Mouse (Mus musculus) retina, postnatal 1 day (tissue): Measurements from ENCODE around the gene Scn8a.
A peak's percentile ranks its signal among the peaks of the same experiment; 100 is the strongest.

Experiments
- DNase-seq: peaks from one replicate; pipeline ENCODE4 v3.0.0-alpha.2; 2012

The Scn8a gene

DNA sequence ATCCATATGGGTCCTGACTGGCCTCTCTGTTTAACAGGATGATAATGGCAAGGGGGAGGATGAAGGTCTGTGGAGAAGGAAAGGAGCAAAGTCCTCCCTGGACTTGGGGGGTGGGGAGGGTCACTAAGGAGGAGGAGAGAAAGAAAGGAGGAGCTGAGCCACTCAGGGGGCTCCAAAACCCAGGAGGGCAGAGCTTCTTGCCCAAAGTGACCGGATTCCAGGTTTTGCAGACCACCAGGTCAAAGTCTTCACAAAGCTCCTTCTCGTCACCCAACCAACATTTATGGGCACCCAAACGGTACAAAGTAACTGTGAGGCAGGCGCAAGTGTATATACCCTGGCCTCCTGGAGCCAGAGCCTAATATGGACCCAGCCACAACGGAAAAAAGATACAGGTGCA is 206.0 kb downstream of the Scn8a start:
- peak; percentile 49 for DNase-seq

DNA sequence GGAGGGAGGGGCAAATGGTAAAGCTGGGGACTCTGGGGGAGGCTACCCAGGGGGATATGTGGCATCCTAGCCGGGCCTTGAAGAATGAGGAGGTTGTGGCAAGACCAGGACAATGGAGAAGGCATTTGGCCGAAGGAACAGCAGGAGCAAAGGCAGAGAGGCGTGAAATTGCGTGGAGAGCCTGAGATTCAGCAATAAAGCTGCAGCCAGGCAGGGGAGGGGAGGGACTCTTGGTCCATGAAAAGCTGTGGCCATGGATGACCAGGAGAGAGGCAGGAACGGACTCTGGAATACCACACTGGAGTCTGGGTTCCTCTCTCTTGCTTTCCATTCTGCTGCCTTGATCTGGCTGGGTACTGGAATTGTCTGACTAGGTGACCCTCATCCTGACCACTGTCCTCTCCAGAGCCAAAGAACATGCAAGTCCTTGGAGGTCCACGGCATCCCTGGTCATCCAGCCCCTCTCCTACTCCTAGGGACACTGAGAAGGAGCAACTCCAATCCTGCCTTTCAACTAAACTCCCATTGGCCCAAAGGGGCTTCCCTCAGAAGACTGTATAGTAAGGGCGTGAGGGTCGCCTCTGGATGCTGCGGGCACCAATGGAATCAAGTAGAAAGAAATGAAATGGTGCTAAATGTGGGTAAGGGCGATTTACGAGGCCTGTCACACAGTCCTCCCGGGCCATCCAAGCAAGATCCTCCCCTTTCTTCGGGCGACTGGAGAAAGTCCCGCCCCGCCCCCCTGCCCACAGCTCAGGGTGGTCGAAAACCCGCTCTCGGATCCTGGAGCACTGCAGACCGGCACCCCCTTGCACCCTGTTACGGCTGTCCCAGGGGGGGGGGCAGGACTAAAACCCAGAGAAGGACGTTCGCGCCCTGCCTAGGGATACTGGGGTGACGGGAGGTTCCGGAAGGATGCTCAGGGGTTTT is 206.7 kb downstream of the Scn8a start:
- DNase-seq = peak; percentile 84

DNA sequence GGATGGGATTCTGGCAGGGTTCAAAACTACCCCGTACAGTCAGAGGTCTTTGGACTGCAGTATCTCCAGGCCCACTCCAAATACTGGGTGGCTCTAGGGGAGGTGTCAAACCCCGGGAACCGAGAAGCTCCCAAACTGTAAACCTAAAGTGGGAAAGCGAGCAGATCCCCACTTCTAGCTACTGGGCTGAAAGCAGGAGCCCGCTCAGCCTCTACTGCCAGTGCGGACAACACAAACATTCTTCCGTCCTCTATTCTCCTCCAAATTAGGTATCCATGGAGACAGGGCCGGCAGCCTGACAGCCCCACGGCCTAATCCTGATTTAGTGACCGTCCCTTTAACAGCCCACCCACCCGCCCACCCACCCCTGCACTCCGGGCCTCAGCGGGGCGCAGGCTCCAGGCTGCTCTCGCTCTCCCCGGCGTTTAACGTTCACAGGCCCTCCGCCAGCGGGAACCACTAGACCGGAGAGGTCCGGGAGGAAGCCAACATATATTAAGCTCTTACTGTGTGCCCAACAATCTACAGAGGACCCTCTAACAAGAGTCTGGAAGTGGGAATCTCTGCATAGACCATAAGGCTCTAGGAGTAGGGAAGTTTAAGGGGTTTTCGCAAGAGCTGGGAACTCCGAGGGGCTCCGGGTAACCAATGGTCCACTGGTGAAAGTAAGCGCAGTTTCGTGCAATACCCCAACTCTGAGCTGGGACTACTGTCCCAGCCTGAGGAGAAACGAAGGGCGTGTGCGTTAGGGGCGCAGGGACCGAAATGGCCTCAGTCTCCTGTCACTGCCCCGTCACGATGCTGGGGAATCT is 207.5 kb downstream of the Scn8a start:
- DNase-seq = peak; percentile 66

DNA sequence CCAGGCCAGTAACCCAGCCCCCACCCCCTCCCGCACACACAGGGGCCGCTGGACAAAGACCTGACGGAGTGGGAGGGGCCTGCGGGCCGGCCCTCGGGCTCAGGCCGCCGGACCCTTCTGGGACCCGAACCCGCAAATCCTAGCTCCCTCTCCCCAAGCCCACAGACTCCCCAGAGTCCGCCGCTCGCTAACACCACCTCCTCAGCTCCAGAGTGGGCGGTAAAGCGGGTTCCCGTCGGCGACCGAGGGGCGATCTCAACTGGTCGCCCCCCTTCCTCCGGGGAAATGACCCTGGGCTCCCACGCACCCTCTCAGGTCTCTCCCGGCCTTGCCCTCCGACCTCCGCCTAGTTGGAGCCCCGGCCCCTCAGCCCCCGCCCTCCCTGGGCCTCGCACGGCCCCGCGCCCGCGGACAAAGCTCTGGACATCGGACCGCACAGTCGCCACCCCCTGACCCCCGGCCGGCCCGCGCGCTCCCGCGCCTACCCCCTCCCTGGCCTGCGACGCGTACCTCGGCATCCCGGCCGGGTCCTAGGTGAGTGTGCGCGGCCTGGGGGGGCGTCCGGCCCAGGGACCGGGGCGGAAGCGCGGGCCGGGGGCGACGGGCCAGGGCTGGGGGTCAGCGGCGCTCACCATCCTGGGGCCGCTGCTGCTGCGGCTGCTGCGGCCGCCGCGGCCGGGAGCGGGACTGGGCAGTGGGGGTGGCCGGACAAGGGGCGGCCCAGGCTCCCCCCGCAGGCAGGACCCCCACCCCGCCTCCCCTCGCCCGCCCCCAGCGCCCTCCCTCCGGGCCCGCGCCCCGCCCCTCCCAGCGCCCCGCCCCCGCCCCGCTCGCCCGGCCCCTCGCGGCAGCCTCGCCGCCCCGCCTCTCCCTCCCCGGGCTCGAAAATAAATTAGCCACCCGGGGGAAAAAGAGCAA is 208.4 kb downstream of the Scn8a start, which contains the start of gene Fignl2:
Gene Fignl2 (minus strand): TSS at position 755 of the 918 bp plus-strand sequence.
- peak; percentile 77 for DNase-seq

DNA sequence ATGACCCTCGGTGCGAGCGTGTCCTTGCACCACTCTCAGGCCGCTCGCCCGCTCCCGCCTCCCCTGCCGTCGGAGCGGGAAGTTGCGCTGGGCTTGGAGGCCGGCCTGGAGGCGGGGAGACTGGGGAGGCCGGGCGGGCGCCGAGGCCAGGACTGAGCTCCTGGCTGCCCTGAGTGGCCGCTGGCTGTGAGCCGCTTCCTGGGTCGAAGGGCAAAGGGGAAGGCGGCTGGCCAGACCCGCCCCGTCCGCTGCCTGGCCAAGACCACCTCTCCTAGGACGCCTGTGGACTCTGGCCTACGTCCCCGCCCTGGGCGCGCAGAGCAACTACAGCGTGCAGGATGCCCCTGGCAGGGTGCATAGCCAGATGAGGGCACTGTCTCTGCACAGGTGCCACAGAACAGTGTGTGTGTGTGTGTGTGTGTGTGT is 209.1 kb downstream of the Scn8a start:
- DNase-seq = peak; percentile 91

DNA sequence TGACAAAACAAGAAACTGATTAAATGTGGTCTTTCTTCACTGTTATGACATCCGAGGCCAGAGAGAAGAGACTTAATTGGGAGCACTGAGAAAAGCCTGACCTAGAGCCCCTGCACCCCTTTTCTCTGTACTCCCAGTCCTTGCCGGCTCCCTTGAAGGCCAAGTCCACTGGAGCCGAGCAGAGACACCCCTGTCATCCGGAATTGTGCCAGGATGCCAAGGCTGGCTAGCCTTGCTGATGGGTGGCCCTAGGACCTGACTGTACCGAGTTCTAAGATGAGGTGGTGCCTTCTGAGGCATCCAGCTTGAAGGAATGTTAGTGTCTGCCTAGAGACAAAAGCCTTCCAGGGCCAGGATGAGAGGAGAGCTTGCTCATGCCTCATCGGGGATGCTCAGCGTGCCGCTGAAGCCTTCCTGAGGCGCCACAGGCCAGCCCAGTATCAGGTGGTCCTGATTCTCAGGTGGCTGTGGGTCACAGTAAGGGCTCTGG is 210.4 kb downstream of the Scn8a start:
- DNase-seq = no peak

DNA sequence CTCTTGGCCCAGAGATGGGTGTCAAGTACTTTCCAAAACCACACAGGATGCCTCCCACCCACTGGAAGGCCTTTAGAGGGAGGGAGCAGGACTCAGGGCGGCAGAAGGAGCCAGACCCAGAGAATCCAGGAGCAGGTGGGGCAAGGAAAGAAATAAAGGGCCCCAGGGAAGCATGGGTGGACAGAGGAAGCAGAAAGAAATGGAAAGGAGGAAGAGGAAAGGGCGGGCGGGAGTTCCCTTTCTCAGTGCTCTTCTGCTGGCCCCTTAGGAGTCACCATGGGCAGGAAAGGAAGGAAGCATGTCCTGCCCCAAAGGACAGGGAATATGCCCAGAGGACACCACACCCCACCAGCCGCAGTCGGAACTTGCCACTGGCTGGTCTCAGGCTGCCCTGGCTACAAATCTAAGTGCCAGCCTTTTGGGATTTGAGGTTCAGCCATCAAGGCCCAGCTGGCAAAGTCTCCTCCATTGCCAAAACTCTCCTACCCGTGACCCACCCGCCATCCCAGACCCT is 211.4 kb downstream of the Scn8a start:
- no peak for DNase-seq

DNA sequence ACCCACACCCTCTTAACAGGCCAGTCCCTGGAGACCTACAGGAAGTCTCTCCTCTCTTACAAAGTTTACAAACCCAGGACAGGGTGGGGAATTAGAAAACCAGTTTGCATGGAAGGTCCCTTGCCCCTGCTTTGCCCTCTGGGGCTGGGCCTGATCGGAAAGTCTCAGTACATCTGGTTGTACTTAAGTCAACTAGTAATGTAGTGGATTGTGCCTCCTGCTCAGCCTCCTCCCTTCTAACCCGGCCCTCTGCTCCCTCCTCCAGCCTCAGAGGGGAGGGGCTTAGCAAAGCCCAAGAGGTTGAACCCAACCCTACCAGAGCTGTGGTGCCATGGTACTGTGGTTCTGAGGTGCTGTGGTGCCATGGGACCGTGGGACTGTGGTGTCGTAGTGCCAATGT is 212.6 kb downstream of the Scn8a start:
- no peak for DNase-seq

DNA sequence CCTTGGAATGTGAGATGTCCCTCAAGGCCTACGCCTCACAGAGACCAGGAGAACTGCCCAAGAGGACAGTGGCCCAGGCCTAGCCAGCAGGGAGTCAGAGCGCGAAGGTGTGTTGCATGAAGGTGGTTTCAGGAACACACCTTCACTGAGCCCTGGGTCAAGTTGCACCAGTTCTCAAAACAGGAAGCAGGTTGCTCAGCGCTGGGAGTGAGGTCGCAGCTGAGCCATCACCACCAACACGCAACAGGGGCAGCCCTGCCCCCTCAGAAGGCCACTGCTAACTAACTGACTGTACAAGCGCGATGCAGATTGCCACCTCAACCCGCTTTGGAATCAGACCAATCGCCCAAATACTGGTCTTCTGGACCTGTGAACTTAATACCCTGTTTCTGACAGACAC is 214.8 kb downstream of the Scn8a start:
- no peak for DNase-seq

DNA sequence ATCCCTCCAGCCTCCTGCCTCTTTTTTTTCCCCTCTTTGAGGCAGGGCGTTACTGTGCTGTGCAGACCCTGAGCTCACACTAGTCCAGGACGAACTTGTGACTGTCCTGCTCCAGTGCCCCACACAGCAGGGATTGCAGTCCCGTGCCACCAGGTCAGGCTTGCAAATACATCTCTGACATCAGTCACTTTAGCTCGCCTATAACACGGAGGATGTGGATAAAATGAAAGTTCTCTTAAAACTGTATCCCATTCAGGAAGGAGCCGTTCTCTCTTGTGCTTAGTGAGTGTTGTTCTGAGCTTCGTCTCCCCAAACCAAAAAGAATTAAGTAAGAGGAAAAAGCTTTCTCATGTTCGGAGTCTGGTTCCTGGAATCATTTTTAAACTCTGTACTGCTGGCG is 216.8 kb downstream of the Scn8a start:
- DNase-seq = no peak

DNA sequence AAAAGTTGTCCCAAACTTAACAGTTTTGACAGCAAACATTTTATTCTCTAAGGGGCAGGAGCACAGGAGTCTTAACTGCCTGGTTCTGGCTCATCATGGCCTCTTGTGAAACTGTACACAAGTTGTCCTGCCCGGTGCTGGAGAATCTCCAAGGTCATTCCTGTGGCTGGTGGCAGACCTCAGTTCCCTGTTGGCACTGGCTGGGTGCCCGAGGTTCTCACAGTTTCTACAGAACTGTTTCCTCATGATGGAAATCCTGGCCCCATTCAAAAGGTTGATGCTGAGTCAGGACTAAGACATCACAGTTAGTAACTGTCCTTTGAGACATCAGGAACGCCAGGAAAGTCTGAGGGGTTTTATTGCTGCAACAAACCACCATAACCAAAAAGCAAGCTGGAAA is 217.3 kb downstream of the Scn8a start:
- DNase-seq = no peak

DNA sequence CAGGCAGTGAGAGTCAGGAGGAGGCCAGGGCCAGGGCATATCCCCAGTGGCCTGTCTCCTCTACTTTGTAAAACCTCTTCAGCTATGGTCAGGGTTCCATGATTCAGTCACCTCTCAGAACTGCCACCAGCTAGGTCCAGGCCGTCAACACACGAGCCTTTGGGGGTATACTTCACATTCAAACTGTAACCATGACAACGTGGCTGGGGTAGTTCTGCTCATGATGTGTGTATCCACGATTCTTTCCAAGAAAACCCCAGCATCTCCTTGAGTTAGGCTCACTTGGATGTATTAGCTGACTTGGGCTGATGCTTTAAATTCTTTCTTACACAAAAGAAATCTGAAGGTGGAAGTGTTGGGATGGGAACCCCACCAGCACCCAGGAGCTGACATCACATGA is 218.6 kb downstream of the Scn8a start:
- DNase-seq = no peak

DNA sequence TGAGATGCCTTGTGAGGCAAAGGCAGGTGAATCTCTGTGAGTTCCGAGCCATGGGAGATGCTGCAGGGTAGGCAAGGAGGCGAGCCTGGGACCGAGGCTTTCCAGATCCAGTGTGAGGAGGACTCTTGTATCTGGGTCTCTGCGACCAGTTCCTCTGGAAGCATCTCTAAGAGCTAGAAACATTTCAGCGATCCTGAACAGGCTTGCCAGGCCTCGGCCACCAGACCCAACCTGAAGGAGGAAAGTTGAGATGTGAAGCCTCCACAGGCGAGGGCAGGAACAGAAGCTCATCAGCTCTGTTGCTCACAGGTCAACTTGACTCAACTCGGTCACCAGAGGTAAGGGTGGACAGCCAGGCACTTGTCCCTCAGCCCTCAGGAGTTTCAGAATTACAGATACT is 221.9 kb downstream of the Scn8a start:
- DNase-seq = no peak

DNA sequence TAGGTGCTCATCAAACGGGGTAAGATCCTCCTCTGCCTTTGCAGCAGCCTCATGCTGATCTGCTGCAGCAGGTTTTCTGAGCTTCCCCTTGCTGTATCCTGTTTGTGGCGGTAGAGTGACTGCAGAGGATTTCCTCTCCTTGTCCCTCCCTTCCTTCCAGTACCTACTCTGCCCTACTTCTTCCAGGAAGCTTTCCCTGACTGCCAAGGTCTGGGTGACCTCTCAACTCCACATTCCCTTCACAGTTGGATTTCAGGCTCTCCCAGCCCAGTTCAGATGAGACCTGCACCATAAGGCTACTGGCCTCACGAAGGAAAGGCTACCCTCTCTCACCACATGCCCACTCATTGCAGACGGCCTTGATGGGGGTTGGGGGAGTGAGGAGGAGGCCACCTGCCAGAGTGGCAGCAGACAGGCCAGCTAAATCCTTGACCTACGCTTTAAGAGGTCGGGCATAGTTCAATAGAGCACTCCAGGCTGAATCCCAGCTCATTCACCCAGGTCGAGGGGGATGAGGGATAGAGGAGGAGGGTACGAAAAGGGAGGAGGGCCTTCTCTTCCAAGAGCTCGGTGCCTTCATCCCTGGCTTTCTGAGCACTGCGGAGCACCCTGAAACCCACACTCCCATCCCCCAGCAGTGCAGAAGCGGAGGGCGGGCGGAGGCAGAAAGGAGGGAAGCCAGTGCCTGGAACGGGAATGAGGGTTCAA is 222.6 kb downstream of the Scn8a start:
- DNase-seq = peak; percentile 82

DNA sequence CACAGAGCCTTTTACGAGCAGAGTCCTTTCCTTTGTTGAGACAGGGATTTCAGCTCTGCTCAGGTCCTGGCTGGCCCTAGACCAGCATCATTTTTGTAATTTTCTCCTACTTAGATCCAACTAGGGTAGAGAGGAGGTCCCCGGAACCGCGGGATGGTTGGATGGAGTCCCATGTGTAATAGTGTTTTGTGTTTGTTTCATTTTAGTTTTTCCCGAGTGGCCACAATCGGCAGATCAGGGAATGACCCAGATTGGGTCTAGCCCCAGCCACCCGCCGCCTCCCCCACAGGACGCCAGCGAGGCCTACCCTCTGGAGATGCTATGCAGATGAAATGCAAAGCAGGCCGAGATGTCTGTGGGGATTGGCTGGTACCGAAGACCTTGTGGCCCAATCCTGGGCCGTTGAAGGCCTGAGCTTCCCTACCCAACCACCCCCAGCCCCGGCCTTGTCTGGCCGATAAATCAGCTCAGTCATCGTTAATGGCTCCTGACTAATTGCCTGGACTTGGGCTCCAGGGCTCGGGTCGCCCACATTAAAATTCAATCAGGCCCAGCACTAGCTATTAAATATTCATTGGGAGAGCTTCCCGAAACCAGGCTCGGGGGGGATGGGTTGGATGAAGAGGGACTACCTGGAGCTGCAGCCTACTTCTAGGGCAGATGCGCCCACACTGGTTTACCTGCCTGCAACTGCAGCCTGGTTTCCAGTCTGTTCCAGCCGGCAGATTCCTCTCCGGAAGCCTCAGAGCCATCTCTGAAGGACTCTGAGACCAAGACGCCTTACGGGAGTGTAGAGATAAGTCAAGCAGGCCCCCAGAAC is 223.4 kb downstream of the Scn8a start:
- DNase-seq = peak; percentile 95

DNA sequence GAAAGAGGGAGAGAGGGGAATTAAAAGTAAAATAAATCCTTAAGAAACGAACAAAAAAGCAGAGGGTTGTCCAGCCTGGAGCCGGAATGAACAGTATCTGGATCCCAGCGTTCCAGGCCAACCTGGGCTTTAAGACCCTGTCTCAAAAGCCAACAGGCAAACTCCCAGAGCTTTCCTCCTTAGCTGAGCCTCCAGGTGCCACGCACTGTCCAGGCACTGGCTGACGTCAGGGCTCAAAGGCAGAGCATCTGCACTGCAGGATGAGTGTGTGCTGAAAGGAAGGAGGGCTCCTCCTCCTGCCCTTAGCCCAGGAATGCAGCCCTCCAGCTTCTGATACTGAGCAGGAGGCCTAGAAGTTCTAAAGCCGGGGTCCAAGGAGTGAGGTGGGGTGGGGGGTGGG is 224.3 kb downstream of the Scn8a start:
- DNase-seq = peak; percentile 41

DNA sequence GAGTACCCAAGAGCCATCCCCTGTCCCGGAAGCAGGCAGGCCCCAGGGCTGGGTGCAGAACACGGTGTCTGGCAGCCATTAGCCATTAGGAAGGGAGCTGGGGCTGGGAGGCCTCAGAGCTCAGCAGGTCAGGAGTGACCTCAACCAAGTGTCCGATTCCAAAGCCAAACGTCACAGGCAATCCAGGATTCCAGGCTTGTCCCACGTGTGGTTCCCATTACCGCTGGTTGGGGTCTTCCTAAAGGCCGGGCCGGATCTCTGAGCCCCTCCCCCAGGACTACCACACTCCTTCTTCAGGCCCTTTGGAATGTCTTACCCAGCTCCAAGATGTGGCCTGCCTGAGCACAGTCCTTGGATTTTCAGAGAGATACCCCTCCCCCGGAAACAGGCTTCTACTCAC is 225.3 kb downstream of the Scn8a start:
- no peak for DNase-seq

DNA sequence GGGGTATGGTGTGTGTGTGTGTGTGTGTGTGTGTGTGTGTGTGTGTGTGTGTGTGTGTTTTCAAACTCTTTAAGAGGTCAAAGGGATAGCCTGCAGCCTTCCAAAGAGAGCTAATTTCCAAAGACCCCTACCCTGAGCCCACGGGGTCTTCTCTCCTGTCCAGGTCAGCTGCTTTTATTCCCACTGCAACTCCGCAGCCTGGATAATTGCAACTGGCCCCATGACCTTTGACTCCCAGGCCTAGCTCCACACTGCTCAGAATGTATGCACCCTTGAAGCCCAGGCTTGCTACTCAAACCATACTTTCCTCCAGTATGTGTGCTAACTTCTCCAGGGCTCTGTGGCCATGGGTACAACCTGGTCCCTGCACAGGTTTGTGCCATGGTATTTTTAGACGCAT is 225.7 kb downstream of the Scn8a start:
- no peak for DNase-seq
